Mouse (Mus musculus): Measurements from ENCODE around the gene Vmn2r112. TPM values are rescaled to one million over a fixed set of nuclear protein-coding genes. Genes with fewer than 3 reads are reported as not detected.

The Vmn2r112 gene
- not detected in 4 replicates for total RNA-seq (2023)

DNA sequence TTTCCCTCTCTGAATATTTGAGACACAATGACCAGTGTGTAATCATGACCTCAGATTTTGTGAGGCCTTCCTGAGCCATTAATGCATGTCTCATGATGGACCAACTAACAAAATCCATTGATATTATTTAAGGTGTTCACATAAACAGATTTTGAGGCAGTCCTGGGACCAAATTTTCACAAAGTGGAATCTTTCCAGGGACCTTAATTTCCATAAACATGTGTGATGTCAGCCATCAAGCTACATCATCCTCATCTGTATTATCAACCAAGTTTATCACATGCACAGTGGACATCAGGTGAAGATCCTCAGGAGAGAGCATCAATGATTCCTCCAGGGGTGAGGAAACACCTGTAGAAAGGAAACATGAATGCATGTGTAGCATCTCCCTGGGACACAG is at the start of gene Vmn2r112:
Vmn2r112 (plus strand) TSS at position 301 of the 400 bp plus-strand sequence.

DNA sequence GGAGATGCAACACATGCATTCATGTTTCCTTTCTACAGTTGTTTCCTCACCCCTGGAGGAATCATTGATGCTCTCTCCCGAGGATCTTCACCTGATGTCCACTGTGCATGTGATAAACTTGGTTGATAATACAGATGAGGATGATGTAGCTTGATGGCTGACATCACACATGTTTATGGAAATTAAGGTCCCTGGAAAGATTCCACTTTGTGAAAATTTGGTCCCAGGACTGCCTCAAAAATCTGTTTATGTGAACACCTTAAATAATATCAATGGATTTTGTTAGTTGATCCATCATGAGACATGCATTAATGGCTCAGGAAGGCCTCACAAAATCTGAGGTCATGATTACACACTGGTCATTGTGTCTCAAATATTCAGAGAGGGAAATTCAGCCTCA is 27.4 kb upstream of the Vmn2r112 start, which contains the start of gene Vmn2r111:
Vmn2r111 (minus strand) TSS at position 101 of the 400 bp plus-strand sequence.

Other genes with a start within 250 kb of the Vmn2r112 start
- 12.0 to 15.5 TPM (median 15.0 TPM) in 4 replicates for gene Zfp944, start 239.6 kb upstream of the Vmn2r112 start, total RNA-seq (2023)
- 18.6 to 21.7 TPM (median 20.5 TPM) in 4 replicates for gene Zfp758, start 239.5 kb upstream of the Vmn2r112 start, total RNA-seq (2023)
- 3.7 to 6.5 TPM (median 4.8 TPM) in 4 replicates for gene Zfp946, start 176.7 kb upstream of the Vmn2r112 start, total RNA-seq (2023)
- gene Vmn2r111, start 27.5 kb upstream of the Vmn2r112 start, total RNA-seq (2023): not detected in 4 replicates